Comparison of ENCODE assay signal across 8 mouse cellular contexts in genomic region chr10:95254453-95255001, GRCm38 (mm10).
DNase-seq lines count a peak whose midpoint lies in the region; ATAC-seq and TF ChIP-seq lines count a peak whose summit lies in the region.

No protein-coding gene starts in this region.

- TF ChIP-seq CTCF in thymus, adult 2 months (IDR thresholded peaks at IDR 0.05; ENCODE audit: borderline replicate concordance, control insufficient read depth, extremely low read depth, insufficient read depth, low read length, poor library complexity) = no peak

- H3K9ac ChIP-seq in midbrain, embryonic 15.5 days = no peak overlapping the region

- H3K9me3 ChIP-seq in midbrain, embryonic 15.5 days = no peaks in the 10 kb centered on the region

- H3K4me3 ChIP-seq in midbrain, embryonic 15.5 days = no peak overlapping the region
- no peak overlapping the region for H3K4me3 ChIP-seq in thymus, adult 2 months (ENCODE audit: control insufficient read depth, insufficient read depth, low read length)

- peak; percentile 48 for DNase-seq in left cerebral cortex, postnatal 4 days
- DNase-seq in left cerebral cortex, postnatal 10 days (ENCODE audit: extremely low spot score in 1 of 2, low spot score in 2 of 2) = no peak
- peak; percentile 39 for DNase-seq in cerebellum, adult 11-12 months
- peak; percentile 57 to 79 for DNase-seq in heart, adult 18-20 months
- peak; percentile 29 to 60 for DNase-seq in kidney, postnatal 36 days
- DNase-seq in thymus, adult 2 months = no peak

- TF ChIP-seq POLR2A in thymus, adult 2 months (IDR thresholded peaks at IDR 0.05; ENCODE audit: control insufficient read depth, extremely low read depth, insufficient read depth, low read length, poor library complexity) = no peak

- no peaks in the 10 kb centered on the region for H3K27me3 ChIP-seq in midbrain, embryonic 15.5 days (replicated peaks)
- H3K27me3 ChIP-seq in thymus, adult 2 months (ENCODE audit: control insufficient read depth, insufficient read depth, low read length) = no peaks in the 10 kb centered on the region

- ATAC-seq in midbrain, embryonic 15.5 days (replicated peaks) = no peak
- ATAC-seq in monocyte, adult 5-6 weeks (replicated peaks; ENCODE audit: insufficient number of reproducible peaks, low FRiP score, low TSS enrichment, poor library complexity, severe bottlenecking) = no peak

- H3K4me1 ChIP-seq in midbrain, embryonic 15.5 days = peaks cover 27% of the 10 kb centered on the region; the same call in 1 of the 2 replicates
- 0 out of 2 replicates have a peak, but pooled peaks cover 2% of the 10 kb centered on the region for H3K4me1 ChIP-seq in thymus, adult 2 months (replicated peaks; ENCODE audit: control insufficient read depth, insufficient read depth, low read length)

- H3K36me3 ChIP-seq in midbrain, embryonic 15.5 days (replicated peaks) = no peaks in the 10 kb centered on the region
- H3K36me3 ChIP-seq in thymus, adult 2 months (ENCODE audit: control insufficient read depth, insufficient read depth, low read length) = no peaks in the 10 kb centered on the region

- H3K27ac ChIP-seq in midbrain, embryonic 15.5 days = 0 out of 2 replicates have a peak overlapping the region, but pooled peaks have one; percentile 39
- no peak overlapping the region for H3K27ac ChIP-seq in thymus, adult 2 months (ENCODE audit: control insufficient read depth, insufficient read depth, low read length)

- intact Hi-C loops in left cerebral cortex, postnatal 4 days (cut with DNase I) = no loop called here
- intact Hi-C loops in left cerebral cortex, postnatal 10 days (cut with DNase I) = no loop called here

- WGBS in midbrain, embryonic 15.5 days = 25% methylated on average over 13 of the region's 13 CpGs
- WGBS in thymus, adult 2 months = 92% methylated on average over 13 of the region's 13 CpGs

- peak overlapping the region; percentile 7; the same call in 1 of the 2 replicates for H3K4me2 ChIP-seq in midbrain, embryonic 15.5 days

Comparison
In these comparisons a context has a peak if more than half of its experiments do, and no peak if none do; other contexts are left out.
1. DNase-seq: peak in left cerebral cortex, postnatal 4 days (single experiment), cerebellum, adult 11-12 months (single experiment), heart, adult 18-20 months (2 of 2) and kidney, postnatal 36 days (2 of 2); none in left cerebral cortex, postnatal 10 days (0 of 2) and thymus, adult 2 months (single experiment).